Mouse (Mus musculus): ENCODE measurements around the gene BC029722. TPM values are rescaled to one million over a fixed set of nuclear protein-coding genes. Genes with fewer than 3 reads are reported as not detected.

BC029722 gene
- polyA plus RNA-seq, 1 experiment from 2014 or later: 39.4 TPM

GRCm38 (mm10) chr2:155779506-155779905 is 39.7 kb downstream of the BC029722 start:
- WGBS (ENCODE audit: missing documents): 81% methylated on average over 3 of the region's 3 CpGs
- no peak overlapping the region for H3K4me3 ChIP-seq (ENCODE audit: inconsistent target)
- no peak overlapping the region for H3K27ac ChIP-seq
- no peaks in the 10 kb centered on the region for H3K36me3 ChIP-seq (ENCODE audit: inconsistent target)
- H3K79me2 ChIP-seq (ENCODE audit: inconsistent target): no peaks in the 10 kb centered on the region

DNA sequence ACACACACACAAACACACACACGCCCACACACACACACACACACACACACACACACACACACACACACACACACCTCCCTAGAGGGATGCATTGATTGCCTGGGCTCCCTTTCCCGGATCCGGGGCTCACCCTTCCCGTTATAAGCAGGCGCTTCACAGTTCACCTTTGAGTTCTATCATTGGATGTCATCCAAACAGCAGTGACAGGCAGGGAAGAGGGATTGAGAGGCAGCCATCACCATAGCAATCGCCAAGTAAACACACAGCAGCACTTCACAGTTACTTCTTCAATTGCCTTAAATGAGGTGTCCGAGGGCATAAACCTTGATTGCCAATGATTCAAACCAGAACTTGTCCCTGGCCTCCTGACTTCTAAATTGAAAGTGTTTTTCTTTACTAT is 40.2 kb downstream of the BC029722 start:
- 47% methylated on average over 5 of the region's 7 CpGs for WGBS (ENCODE audit: missing documents)
- Histone ChIP-seq H3K4me3 (ENCODE audit: inconsistent target) (no peak overlapping the region), H3K36me3 (ENCODE audit: inconsistent target) (no peaks in the 10 kb centered on the region), H3K27ac (no peak overlapping the region), H3K79me2 (ENCODE audit: inconsistent target) (no peaks in the 10 kb centered on the region)

GRCm38 (mm10) chr2:155778004-155778403 is 41.2 kb downstream of the BC029722 start:
- Histone ChIP-seq H3K27ac (no peak overlapping the region), H3K79me2 (ENCODE audit: inconsistent target) (no peaks in the 10 kb centered on the region), H3K4me3 (ENCODE audit: inconsistent target) (no peak overlapping the region), H3K36me3 (ENCODE audit: inconsistent target) (no peaks in the 10 kb centered on the region)
- 76% methylated on average over 6 of the region's 6 CpGs for WGBS (ENCODE audit: missing documents)

GRCm38 (mm10) chr2:155777688-155777985 is 41.6 kb downstream of the BC029722 start:
- Histone ChIP-seq H3K36me3 (ENCODE audit: inconsistent target) (no peaks in the 10 kb centered on the region), H3K27ac (no peak overlapping the region), H3K4me3 (ENCODE audit: inconsistent target) (no peak overlapping the region), H3K79me2 (ENCODE audit: inconsistent target) (no peaks in the 10 kb centered on the region)
- WGBS (ENCODE audit: missing documents): 86% methylated on average over 4 of the region's 4 CpGs

DNA sequence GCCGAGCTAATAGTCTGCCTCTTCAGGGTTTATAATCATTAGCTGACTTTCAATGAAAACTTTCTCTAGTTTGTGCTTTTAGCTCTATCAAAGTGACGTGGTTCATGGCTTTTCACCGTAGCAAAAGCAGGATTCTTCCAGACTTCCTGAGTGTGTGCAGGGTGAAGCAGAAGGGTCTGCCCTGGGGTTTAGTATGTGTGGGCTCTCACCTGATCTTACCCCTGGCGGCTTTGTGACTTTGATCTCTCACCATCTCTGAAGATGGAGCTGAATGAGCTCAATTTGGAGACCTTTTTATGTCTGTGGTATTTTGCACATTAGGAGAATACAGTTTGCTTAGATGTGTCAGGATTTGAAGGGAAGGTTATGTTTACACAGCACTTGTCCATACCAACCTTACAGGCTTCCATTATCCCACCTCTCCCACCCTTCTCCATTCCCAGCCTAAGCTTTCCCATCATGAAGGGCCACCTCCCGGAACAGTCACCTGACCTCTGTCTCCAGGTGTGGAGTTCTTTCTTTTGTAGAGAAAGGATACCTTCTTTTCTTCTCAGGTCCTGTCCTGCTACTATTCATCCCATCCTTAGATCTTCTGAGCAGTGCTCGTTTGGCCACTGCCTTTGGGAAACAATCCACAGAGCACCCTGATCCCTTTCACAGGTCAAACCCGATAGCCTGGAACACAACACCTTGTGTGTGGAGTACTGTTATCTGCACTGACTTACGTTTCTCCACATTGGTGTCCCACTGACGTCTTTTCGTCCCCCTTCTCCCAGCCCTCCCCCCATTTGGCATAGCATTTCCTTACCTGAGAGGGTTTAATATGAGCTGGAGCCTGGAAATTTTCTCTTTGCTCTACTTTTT is 42.2 kb downstream of the BC029722 start:
- H3K79me2 ChIP-seq (ENCODE audit: inconsistent target): no peaks in the 10 kb centered on the region
- 70% methylated on average over 10 of the region's 10 CpGs for WGBS (ENCODE audit: missing documents)
- H3K4me3 ChIP-seq (ENCODE audit: inconsistent target): no peak overlapping the region
- H3K27ac ChIP-seq: no peak overlapping the region
- no peaks in the 10 kb centered on the region for H3K36me3 ChIP-seq (ENCODE audit: inconsistent target)

GRCm38 (mm10) chr2:155775685-155776263 is 43.5 kb downstream of the BC029722 start:
- WGBS (ENCODE audit: missing documents): 7% methylated on average over 19 of the region's 44 CpGs
- H3K4me3 ChIP-seq (ENCODE audit: inconsistent target): no peak overlapping the region
- no peaks in the 10 kb centered on the region for H3K36me3 ChIP-seq (ENCODE audit: inconsistent target)
- no peak overlapping the region for H3K27ac ChIP-seq
- no peaks in the 10 kb centered on the region for H3K79me2 ChIP-seq (ENCODE audit: inconsistent target)

GRCm38 (mm10) chr2:155774927-155775684 is 44.1 kb downstream of the BC029722 start, which contains the start of gene Mmp24:
Gene Mmp24, plus strand, starts transcription at chr2:155775342.
- Histone ChIP-seq H3K27ac (no peak within 1 kb of the TSS), H3K36me3 (ENCODE audit: inconsistent target) (no peaks in the 10 kb centered on the region), H3K4me3 (ENCODE audit: inconsistent target) (no peak within 1 kb of the TSS), H3K79me2 (ENCODE audit: inconsistent target) (no peaks in the 10 kb centered on the region)
- WGBS (ENCODE audit: missing documents): 1% methylated on average over 56 of the region's 100 CpGs

DNA sequence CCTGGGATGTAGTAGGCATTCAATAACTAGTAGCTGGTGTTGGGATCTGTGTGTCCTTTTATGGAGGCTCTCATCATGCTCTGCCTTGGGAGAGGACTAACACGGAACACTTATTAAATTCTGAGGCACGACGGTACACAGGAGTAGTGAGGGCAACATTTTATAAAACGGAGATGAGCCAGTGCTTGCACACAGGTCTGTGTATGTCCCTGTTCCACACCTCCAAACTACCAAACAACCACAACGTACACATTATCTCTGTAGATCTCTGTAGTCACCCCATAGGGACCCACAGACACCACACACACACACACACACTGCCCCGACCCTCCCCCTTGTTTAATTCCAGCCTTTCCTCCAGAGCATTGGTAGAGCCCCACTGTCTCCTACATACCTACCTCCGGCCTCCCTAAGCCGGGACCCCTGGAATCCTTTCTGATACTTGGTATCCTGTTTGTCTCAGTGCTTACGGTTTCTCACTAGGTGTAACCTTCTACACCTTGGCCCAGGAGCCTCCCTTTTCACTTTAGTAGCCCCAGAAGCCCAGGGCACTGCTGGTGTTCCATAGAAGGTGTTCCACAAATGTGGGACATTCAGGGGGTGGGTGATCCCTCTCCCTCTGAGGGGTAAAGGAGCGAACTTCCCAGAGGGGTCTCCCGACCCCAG is 44.8 kb downstream of the BC029722 start:
- Histone ChIP-seq H3K36me3 (ENCODE audit: inconsistent target) (no peaks in the 10 kb centered on the region), H3K4me3 (ENCODE audit: inconsistent target) (no peak overlapping the region), H3K79me2 (ENCODE audit: inconsistent target) (no peaks in the 10 kb centered on the region), H3K27ac (no peak overlapping the region)
- WGBS (ENCODE audit: missing documents): 52% methylated on average over 11 of the region's 11 CpGs

GRCm38 (mm10) chr2:155773664-155774063 is 45.6 kb downstream of the BC029722 start:
- no peaks in the 10 kb centered on the region for H3K36me3 ChIP-seq (ENCODE audit: inconsistent target)
- no peak overlapping the region for H3K4me3 ChIP-seq (ENCODE audit: inconsistent target)
- 80% methylated on average over 4 of the region's 4 CpGs for WGBS (ENCODE audit: missing documents)

More at GRCm38 (mm10) chr2:155773664-155774063, 45.6 kb downstream of the BC029722 start:
- Histone ChIP-seq H3K27ac (no peak overlapping the region), H3K79me2 (ENCODE audit: inconsistent target) (no peaks in the 10 kb centered on the region)

Other genes with a start within 250 kb of the BC029722 start
- 13.3 to 14.6 TPM (median 14.0 TPM) in 3 replicates for gene Gss, start 226.6 kb downstream of the BC029722 start, polyA plus RNA-seq (2018)
- gene Myh7b, start 208.2 kb downstream of the BC029722 start, polyA plus RNA-seq (2018): not detected in 3 replicates
- gene Trpc4ap, start 127.0 kb downstream of the BC029722 start, polyA plus RNA-seq (2018): 75.1 to 96.9 TPM (median 95.0 TPM) in 3 replicates
- gene Edem2, start 90.0 kb downstream of the BC029722 start, polyA plus RNA-seq (2018): 36.4 to 53.2 TPM (median 42.4 TPM) in 3 replicates
- not detected in 3 replicates for gene Gm17581, start 83.6 kb downstream of the BC029722 start, polyA plus RNA-seq (2018)
- gene Procr, start 68.3 kb downstream of the BC029722 start, polyA plus RNA-seq (2018): 2.1 to 2.6 TPM (median 2.5 TPM) in 3 replicates
- gene Mmp24, start 44.1 kb downstream of the BC029722 start, polyA plus RNA-seq (2018): 0.04 TPM in 1 of 3 replicates, not detected in the others
- gene Eif6, start 7.5 kb upstream of the BC029722 start, polyA plus RNA-seq (2018): 20.9 to 79.0 TPM (median 44.6 TPM) in 3 replicates
- gene Fam83c, start 15.4 kb upstream of the BC029722 start, polyA plus RNA-seq (2018): not detected in 3 replicates
- gene Uqcc1, start 110.9 kb upstream of the BC029722 start, polyA plus RNA-seq (2018): 27.3 to 47.7 TPM (median 28.7 TPM) in 3 replicates
- gene Gm15557, start 121.3 kb upstream of the BC029722 start, polyA plus RNA-seq (2018): not detected in 3 replicates
- gene Gdf5, start 125.9 kb upstream of the BC029722 start, polyA plus RNA-seq (2018): not detected in 3 replicates
- 55.2 to 100 TPM (median 84.4 TPM) in 3 replicates for gene Cep250, start 137.0 kb upstream of the BC029722 start, polyA plus RNA-seq (2018)
- gene 6430550D23Rik, start 188.6 kb upstream of the BC029722 start, polyA plus RNA-seq (2018): 0.32 to 1.0 TPM (median 0.37 TPM) in 3 replicates
- 160 to 212 TPM (median 187 TPM) in 3 replicates for gene Ergic3, start 188.6 kb upstream of the BC029722 start, polyA plus RNA-seq (2018)
- gene Fer1l4, start 233.5 kb upstream of the BC029722 start, polyA plus RNA-seq (2018): not detected in 3 replicates
- gene Spag4, start 245.7 kb upstream of the BC029722 start, polyA plus RNA-seq (2018): 0.35 TPM in 1 of 3 replicates, not detected in the others